Mouse (Mus musculus) neural tube, embryonic 14.5 days (tissue): ENCODE measurements at regions not wholly inside any gene's neighbourhood (a gene's known extent, or its start where the extent isn't known, plus 50 kb on each side); places are given as distances from the start of the nearest gene placed in this dataset.
A peak's percentile ranks its signal among the peaks of the same experiment; 100 is the strongest.
"Not testable (repeated sequence)": the region's sequence is repeated elsewhere in the genome, so short reads cannot be mapped to it uniquely, and the experiment has no call there.

Experiments used
- ATAC-seq: fragments of 200-750 bp; cut with Nextera tagmentation; 2 replicates; pipeline ENCODE4 v1.8.0; 2017; ENCODE audit warnings: low read depth, mild to moderate bottlenecking, moderate TSS enrichment, moderate library complexity
- H3K27ac ChIP-seq: fragments of 300-500 bp; sonication (generic); 2 replicates; pipeline ENCODE4 v1.5.1; 2014; ENCODE audit warnings: low read depth, mild to moderate bottlenecking, control low read depth, low read length, moderate library complexity, mixed read lengths
- H3K27me3 ChIP-seq: fragments of 300-500 bp; sonication (generic); 2 replicates; pipeline ENCODE4 v1.6.1; 2014; ENCODE audit warnings: low read length; ENCODE audit not compliant: control insufficient read depth, insufficient read depth
- H3K36me3 ChIP-seq: fragments of 300-500 bp; sonication (generic); 2 replicates; pipeline ENCODE4 v1.6.1; 2014; ENCODE audit warnings: low read length, mixed read lengths; ENCODE audit not compliant: control insufficient read depth, insufficient read depth
- H3K4me1 ChIP-seq: fragments of 300-500 bp; sonication (generic); 2 replicates; pipeline ENCODE4 v1.6.1; 2014; ENCODE audit warnings: low read length; ENCODE audit not compliant: control insufficient read depth, insufficient read depth
- H3K4me2 ChIP-seq: fragments of 300-500 bp; sonication (generic); 2 replicates; pipeline ENCODE4 v1.6.1; 2014; ENCODE audit warnings: mild to moderate bottlenecking, low read depth, low read length, control low read depth
- H3K4me3 ChIP-seq: fragments of 300-500 bp; sonication (generic); 2 replicates; pipeline ENCODE4 v1.5.1; 2014; ENCODE audit warnings: low read depth, low read length, control low read depth, mixed read lengths
- H3K9ac ChIP-seq: fragments of 300-500 bp; sonication (generic); replicated peaks from 2 replicates; pipeline ENCODE4 v1.6.1; 2014; ENCODE audit warnings: low read depth, mild to moderate bottlenecking, control low read depth, low read length, mixed read lengths
- H3K9me3 ChIP-seq: fragments of 300-500 bp; sonication (generic); 2 replicates; pipeline ENCODE4 v1.6.1; 2016; ENCODE audit warnings: low read length; ENCODE audit not compliant: control insufficient read depth
- WGBS: fragments of 180-500 bp; shearing (Covaris S2); extraction: QIAGEN DNeasy Blood & Tissue Kit; methylation state at CpG from one replicate; pipeline ENCODE4 v1.1.7; 2014; 5-methylcytosine and 5-hydroxymethylcytosine counted together

GRCm38 (mm10) chr11:13170449-13170848 lies 705.7 kb upstream of the Cobl start:
- H3K27ac ChIP-seq, result no peak overlapping the region
- WGBS, result 67% methylated on average over 1 of the region's 1 CpGs
- ATAC-seq, result peak; percentile 85
- H3K27me3 ChIP-seq, result no peaks in the 10 kb centered on the region
- no peaks in the 10 kb centered on the region for H3K4me1 ChIP-seq
- H3K9ac ChIP-seq, result no peak overlapping the region
- no peak overlapping the region for H3K4me2 ChIP-seq
- H3K4me3 ChIP-seq, result no peak overlapping the region
- no peaks in the 10 kb centered on the region for H3K36me3 ChIP-seq
- no peaks in the 10 kb centered on the region for H3K9me3 ChIP-seq

DNA sequence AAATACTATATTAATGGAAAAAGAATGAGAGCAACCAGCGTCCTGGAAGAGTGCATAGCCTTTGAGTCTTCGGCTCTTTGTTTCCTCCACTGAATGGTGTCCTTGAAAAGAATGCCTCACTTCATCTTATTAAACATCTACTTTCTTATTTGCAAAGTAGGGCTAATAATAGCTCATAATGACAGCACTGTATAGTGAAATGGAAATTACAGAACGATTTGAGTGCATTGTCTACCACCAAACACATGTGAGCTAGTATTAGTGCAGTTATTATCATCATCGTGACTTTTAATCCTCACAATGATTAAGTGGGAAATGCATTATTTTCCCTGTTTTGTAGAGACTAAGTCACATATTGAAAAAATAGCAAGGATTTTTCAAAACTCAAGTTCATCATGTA lies 687.1 kb upstream of the Cobl start:
- Histone ChIP-seq H3K27ac (no peak overlapping the region), H3K4me2 (no peak overlapping the region), H3K4me3 (no peak overlapping the region), H3K27me3 (no peaks in the 10 kb centered on the region), H3K4me1 (no peaks in the 10 kb centered on the region), H3K9me3 (no peaks in the 10 kb centered on the region), H3K9ac (no peak overlapping the region), H3K36me3 (no peaks in the 10 kb centered on the region)
- ATAC-seq, result no peak
- WGBS, result 75% methylated on average over 4 of the region's 4 CpGs

GRCm38 (mm10) chr11:13142721-13143120 lies 678.0 kb upstream of the Cobl start:
- H3K9me3 ChIP-seq, H3K27me3 ChIP-seq, H3K9ac ChIP-seq, H3K4me1 ChIP-seq, H3K4me2 ChIP-seq, H3K36me3 ChIP-seq, H3K4me3 ChIP-seq, ATAC-seq, H3K27ac ChIP-seq: not testable (repeated sequence)
- 90% methylated on average over 4 of the region's 4 CpGs for WGBS

DNA sequence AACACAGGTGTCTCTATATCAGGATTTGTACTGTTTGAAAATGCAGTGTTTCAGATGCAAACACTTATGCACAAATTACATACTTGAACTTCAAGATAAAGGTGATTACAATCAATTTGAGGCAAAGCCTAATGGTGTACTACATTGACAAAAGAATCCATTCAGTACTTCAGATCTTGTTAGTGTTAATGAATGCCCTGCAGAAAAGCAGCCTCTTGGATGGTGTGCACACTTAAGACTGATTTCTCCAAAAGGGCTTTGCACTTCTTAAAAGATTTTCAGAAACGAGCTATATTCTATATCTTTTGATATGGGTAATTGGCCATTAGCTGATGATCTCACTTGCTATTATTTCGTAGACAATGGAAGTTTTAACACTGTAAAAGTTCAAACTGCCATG lies 662.0 kb upstream of the Cobl start:
- 71% methylated on average over 2 of the region's 2 CpGs for WGBS
- Histone ChIP-seq H3K9me3 (no peaks in the 10 kb centered on the region), H3K27ac (no peak overlapping the region), H3K9ac (no peak overlapping the region), H3K4me2 (no peak overlapping the region), H3K36me3 (no peaks in the 10 kb centered on the region), H3K4me1 (no peaks in the 10 kb centered on the region), H3K27me3 (no peaks in the 10 kb centered on the region), H3K4me3 (no peak overlapping the region)
- no peak for ATAC-seq

DNA sequence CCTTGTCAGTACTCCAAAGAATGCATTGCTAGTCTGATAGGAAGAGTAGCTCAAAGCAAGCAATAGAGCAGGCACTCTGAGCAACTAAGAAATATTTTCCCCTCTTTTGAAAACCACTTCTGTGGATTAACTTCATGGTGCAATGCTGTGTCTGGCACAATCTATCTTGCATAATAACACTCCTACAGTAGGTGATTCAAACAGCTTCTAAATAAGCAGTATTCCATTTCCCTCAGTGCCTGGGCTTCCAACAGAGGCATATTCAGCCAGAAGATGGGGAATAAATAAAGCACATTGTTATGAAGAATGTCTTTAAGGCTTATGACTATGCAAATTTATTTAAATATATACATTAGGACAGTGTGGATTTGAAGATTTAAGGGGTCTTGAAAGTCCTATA lies 647.7 kb upstream of the Cobl start:
- no peaks in the 10 kb centered on the region for H3K36me3 ChIP-seq
- no peak overlapping the region for H3K9ac ChIP-seq
- H3K27ac ChIP-seq, result no peak overlapping the region
- H3K4me1 ChIP-seq, result no peaks in the 10 kb centered on the region
- no peaks in the 10 kb centered on the region for H3K27me3 ChIP-seq
- H3K4me3 ChIP-seq, result no peak overlapping the region
- no peaks in the 10 kb centered on the region for H3K9me3 ChIP-seq
- no peak overlapping the region for H3K4me2 ChIP-seq
- no peak for ATAC-seq
